Mouse (Mus musculus) retina, embryonic 14.5 days (tissue): ENCODE data around the gene Fli1.

Source experiments
- DNase-seq: peaks from one replicate; pipeline ENCODE4 v3.0.0-alpha.2; 2015; ENCODE audit warnings: low spot score

Fli1 gene

DNA sequence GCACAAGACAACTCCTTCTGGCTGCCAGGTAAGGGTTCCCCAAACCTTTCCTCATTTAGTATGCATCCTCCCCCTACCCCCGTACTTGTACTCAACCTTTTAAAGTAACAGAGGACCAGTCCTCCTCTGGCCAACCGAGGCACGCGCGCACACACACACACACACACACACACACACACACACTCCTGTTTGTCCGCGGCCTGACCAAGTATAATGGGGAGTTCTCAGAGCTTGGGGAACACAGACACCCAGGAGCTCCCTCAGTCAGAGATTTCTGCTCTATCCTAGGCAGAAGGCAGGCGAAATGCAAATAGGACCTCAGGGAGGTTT, 134.0 kb downstream of the Fli1 start:
- no peak for DNase-seq

DNA sequence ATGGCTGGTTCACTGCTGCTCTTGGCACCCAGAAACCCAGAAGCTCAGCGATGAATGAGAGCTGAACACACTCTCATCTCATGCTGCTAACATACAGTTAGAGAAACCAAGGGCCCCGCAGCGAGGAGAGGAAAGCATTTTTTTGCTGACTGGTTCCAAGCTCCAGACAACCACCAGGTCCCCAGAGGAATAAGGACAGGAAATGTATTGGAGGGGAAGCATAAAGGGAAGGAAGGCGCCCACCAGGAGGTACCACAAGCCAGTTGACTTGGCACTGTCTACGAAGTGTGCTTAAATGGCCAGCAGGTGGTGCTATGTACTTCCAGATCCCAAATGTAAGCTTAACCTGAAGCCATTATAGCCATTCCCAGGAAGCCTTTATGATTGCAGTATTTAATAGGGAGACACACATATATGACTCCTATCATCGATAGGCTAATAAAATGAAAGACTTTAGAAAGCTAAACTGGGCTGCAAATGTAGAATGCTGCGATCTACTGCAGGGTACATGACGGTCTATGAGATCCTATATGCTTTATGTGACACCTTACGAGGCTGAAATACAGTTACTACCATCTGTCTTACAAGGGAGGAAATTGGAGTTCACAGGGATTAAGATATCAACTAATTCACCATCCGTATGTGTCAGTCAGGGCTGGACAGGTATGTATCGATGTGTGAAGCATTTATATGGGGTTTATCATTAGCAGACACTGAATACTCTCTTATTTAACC, 137.3 kb downstream of the Fli1 start:
- DNase-seq = peak; percentile 88

DNA sequence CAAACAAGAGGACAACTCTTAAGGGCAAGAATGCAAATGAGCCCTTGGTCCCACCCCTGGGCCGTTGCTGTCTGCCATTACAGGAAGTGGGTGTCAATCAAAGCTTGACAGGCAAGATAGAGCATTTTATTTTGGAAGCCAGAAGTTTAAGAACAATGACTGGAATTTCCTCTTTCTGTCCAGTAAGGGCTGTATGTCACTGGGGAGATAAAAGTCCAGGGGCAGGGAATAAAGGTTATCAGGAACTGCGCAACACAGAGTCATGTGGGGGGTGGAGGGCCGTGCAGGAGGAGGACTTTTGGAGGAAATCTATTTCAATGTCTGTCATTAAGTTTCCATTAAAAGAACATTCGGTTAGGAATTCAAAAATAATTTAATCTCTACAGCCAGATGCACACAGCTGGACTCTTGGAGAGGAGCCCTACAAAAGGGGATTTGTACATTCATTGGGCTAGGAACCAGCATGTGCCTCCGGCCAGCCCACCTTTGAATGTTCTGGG, 141.9 kb downstream of the Fli1 start:
- no peak for DNase-seq

DNA sequence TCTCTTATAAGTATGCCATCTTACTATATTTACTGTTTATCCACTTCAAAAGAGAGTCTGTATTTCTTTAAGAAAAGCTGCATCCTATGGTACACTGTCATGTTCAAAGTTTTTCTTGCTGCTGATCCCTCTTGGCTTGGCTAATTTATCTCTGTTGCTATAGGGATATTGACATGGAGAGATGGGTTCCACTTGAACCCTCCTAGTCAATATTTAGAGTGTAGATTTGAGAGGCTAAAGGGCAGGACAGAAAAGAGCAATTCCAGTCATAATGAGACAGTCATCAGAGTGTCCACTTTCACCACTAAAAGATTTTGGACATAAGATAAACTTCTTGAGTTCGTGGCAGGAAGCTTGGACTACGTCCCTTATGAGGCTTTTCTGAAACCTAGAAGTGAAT, 142.4 kb downstream of the Fli1 start:
- no peak for DNase-seq

DNA sequence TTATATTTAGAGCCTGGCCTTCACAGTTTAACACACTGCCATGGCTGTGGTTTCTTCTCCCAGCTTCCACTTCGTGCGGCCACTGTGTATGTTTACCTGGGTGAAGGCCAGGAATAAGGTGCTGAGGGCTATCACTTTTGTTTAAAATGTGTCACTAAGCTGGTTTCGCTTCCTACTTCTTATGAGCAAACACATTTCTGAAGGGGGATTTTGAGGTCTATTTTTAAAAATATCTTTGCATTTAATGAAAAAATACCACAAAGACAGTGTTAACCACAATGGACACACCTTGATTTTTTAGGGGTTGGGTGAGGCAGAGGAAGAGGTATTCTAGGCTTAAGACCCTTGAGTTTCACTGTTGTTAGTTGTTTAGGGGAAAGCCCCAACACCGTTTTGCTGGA, 147.9 kb downstream of the Fli1 start:
- DNase-seq = no peak

DNA sequence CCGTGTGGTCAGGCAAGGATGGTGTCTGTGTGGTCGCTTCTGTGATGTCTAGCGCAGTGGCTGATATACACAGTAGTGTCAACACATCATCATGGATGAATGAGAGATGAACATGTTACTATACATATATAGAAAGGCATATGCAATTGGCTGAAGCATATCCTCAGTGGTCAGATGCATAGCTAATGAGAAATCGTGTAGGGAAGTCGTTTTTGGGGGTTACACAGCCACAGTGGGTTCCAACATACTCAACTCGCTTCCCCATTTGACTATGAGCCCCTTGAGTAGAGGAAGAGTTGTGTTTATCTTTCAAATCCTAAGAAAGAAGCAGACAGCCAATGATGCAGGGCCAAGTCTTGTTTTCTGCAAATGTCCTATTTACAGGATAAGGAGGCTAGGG, 149.9 kb downstream of the Fli1 start:
- no peak for DNase-seq

DNA sequence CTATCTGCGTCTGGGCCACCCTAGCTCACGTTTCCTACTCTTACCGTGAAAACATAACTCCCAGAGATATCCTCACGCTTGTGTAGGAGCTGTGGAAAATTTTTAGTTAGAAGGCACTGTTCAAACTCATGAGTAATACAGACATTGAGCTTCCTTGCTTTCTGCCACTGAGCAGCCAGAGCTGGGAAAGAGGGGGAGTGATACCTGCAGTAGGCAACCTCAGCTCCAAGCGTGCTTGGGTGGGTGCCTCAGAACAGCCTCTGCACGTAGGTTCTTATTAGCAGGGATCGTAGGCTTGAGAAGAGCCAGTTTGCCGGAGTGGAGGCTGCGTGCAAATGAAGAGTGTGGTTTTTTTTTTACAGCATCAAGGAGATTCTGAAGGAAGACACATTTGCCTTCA, 151.0 kb downstream of the Fli1 start:
- DNase-seq = no peak

DNA sequence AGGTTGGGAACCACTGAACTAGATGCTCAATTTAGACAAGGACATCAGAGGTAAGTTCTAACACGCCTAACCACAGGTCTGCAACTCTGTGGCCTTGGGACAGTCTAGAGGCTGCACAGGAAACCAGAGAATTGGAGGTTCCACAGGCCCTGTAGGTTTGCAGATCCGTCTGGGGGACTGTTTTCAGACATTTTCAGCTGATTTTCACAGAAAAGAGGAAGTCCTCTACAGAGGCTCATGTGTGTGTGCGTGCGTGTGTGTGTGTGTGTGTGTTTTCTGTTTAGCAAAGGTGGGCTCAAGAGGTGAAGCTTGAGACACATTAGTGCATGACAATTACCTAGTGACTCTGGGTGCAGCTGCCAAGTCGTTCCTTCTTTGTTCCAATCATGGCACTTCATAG, 151.6 kb downstream of the Fli1 start:
- DNase-seq = no peak

DNA sequence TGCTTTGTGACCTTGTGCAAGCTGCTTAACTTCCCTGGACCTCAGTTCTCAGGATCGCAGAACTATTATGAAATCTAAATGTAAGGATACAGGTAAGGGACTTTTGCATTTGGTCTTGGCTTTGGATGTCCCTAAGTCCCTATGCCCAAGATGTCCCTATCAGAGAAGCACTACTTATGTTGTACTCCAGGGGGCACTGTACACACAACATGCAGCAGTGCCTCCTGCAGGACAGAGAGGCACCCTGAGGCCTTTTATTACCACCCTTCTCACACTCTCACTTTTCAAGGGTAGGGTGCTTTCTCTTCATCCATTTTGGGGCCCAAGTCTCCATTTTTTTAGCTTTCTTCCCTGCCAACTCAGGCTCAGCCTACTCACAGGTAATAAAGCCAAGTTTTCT, 154.5 kb downstream of the Fli1 start:
- peak; percentile 10 for DNase-seq

DNA sequence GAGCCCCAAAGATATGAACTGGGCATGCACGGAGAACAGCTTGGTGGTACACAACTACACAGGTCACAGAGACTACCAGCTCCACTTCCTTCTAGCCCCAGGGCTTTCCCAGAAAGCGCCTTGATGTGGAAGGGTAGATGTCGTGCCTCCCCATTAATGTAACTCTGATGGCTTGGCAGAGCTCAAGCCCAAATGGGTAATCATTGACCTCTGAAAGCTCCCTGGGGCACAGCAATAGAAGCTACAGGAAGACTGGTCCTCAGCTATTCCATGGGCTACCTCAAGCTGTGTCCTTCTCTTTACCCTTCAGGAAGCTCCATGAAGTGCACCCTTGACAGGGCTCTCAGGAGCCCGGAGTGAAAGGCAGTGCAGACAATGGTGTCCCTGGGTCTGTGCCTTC, 157.8 kb downstream of the Fli1 start:
- no peak for DNase-seq

DNA sequence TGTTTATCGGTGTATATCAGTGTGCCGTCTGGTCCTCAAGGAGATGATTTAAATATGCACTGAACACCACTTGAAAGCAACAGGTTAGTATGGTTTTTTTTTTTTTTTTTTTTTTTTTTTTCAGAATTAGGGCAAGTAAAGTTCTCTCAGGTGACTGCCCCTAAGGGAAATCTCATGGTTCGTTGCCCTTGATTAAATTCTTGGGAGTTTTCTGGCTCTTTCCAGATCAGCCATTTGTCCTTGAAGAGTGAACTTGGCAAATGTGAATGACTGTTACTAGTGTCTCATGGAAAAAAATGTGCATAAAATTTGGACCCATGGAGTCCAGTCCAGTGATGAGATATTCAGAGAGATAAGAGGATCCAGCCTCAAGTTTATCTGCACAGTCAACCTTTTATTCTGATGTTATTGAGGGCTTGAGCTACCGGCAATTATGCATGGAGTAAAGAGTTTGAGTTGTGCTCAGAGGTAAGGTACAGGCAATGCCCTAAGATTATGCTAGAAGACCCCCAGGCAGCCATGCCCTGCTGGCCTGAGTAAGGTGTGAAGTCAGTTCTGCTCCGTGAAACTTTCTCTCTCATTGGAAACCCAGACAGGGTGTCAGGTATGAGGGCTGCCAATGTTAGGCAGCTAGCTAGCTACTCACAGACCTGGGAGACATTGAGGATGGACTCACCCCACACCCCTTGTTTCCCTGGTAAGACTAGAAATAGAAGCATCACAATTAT, 165.6 kb downstream of the Fli1 start:
- DNase-seq = no peak

DNA sequence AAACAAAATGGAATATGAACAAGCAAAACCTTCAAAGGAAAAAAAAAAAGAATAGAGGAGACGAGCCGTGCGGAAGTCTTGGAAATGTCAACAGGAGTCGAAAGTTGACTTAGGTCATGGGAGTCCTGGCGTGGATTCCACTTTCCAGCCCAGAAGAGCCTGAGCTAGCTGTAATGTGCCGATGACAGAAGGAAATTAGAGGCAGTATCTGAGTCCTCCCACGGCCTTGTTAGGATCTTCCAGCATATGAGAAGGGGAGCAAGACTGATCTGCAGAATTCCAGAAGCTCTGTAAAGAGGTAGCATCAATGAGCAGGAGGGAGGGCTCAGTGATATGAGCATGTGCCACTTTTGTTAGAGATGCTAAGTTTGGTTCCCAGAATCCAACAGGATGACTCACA, 166.6 kb downstream of the Fli1 start:
- DNase-seq = no peak

DNA sequence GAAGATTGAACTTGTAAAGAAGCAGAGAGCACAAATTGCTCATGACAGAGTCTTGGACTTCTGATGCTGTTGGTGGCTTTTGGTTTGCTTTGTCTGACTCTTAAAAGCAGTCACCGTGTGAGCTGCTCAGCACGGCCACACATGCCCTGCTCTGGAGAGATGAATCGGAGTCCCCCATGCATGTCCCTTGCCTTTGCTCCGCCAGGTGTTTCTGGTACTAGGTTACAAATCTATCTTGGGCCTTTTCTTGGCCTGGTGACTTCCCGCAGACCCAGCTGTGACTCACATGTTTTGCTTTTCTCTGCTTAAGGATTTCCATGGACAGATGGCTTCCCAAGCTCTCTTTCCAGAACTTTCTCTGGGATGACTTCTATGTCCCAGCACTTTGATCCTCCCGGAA, 169.0 kb downstream of the Fli1 start:
- no peak for DNase-seq
